Mouse (Mus musculus): ENCODE data around the gene Clptm1. TPM values are rescaled to one million over a fixed set of nuclear protein-coding genes. Genes with fewer than 3 reads are reported as not detected.

Clptm1 gene
- polyA plus RNA-seq, 1 experiment, result 193 TPM

DNA sequence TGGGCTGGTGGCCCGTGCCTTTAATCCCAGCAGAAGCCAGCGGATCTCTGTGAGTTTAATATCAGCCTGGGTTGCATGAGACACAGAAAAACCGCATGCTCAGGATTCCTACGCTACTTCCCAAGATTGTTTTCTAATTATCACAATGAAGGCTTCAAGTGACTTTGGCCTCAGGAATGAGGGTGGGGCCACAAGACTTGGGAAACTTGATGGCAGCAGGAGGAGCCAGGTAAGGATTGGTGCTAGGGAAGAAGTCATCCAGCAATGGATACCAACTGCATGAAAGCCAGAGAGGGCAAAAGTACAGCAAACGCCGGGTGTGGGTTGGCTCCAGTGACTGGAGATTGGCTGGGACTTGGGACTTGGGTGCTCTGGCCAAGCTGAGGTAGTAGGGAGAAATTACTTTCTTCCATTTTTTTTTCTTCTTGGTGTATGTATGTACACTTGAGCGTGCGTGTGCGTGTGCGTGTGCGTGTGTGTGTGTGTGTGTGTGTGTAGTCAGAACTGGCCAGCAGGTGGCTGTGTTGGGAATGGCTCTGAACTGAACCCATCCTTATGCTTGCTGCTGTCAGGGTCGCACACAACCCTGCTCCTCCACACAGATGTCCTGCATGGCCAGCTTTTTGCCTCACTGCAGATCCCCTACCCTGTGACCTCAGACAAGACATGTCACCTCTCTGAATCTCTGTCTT is 55.0 kb downstream of the Clptm1 start:
- TF ChIP-seq GATA1 (IDR thresholded peaks at IDR 0.05; ENCODE audit: low read length), result no peak

DNA sequence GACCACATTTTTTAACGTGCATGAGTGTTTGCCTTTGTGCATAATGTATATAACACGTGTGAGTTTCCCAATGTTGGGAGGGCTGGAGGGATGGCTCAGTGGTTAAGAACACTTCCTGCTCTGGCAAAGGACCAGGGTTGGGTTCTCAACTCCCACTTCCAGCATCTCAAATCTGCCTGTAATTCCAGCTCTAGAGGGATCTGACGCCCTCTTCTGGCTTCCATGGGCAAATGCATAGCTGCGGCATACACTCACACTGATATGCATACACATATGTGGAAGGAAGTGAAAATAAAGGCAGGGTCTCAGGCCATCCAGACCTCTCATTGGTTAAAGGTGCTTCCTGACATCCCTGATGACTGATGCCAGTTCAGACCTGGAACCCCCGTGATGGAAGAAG is 57.5 kb downstream of the Clptm1 start:
- TF ChIP-seq GATA1 (IDR thresholded peaks at IDR 0.05; ENCODE audit: low read length), result no peak

DNA sequence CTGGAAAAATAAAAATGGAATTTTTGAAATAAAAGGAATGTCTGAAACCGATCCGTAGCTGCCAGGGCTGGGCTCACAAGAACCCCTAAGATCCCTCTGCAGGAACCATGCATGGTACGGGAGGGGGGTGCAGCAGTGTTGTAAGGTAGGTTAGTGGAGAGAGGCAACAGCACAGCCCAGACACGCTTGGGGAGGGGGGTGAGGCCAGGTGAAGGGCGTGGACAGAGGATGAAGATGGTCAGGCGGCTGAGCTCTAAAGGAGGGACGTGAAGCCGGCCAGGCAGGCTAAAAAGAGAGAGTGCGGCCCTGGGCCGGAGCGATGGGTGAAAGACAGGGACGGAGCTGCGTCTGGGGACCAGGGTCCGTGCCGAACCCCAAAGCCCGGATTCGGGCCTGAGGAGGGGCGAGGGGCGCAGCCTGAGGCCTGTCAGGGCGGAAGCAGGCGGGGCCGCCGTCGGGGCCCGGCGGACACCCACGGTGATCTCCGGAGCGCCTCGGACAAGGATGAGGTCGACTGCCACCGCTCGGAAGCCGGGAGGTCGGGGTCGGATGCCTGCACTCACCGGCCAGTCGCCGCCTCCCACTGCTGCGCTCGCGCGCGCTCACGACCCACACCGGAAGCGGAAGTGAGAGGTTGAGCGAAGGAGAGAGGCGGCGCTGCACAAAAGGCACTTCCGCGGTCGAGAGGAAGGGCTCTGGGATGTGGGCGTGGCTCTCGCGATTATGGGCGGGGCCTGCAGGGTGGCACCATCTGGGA is 60.8 kb downstream of the Clptm1 start, which contains the start of gene Clasrp:
Gene Clasrp (minus strand): TSS at position 638 of the 757 bp plus-strand sequence.
- no peak for TF ChIP-seq GATA1 (IDR thresholded peaks at IDR 0.05; ENCODE audit: low read length)

DNA sequence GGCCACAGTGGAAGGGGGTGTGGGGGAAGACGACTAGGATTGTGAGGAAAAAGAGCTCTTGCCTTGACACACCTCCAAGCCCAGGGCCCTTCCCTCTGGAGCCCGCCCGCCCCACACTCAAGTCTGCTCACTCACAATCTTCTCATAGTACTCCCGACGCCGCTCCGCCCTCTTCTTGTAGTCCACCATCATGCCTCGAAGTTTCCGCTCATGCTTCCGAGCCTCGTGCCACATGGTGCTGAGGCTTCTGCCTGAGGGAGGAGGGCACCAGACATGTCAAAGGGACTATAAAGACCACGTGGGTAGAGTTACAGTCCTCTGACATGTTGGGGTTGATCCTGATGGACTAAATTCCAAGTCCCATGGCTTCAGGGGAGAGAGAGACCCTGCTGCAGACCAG is 61.8 kb downstream of the Clptm1 start:
- TF ChIP-seq GATA1 (IDR thresholded peaks at IDR 0.05; ENCODE audit: low read length), result no peak

DNA sequence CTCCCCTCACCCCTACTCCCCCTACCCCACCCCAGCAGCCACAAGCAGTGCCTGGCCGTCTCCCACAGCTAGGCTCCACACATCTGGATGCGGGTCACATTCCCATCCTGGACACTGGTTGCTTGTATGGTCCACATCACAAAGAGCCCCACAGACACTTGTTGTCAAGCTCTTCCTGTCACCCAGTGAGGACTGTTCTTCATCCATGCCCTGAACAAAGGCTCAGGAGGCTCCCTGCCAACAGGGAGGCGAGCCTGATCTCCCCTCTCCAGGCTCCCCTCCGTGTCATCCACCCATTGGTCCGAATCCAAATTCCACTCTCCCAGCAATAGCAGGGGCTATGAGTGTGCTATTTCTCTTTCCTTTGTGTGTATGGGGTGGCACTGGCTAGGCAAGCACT is 64.3 kb downstream of the Clptm1 start:
- TF ChIP-seq GATA1 (IDR thresholded peaks at IDR 0.05; ENCODE audit: low read length), result no peak

DNA sequence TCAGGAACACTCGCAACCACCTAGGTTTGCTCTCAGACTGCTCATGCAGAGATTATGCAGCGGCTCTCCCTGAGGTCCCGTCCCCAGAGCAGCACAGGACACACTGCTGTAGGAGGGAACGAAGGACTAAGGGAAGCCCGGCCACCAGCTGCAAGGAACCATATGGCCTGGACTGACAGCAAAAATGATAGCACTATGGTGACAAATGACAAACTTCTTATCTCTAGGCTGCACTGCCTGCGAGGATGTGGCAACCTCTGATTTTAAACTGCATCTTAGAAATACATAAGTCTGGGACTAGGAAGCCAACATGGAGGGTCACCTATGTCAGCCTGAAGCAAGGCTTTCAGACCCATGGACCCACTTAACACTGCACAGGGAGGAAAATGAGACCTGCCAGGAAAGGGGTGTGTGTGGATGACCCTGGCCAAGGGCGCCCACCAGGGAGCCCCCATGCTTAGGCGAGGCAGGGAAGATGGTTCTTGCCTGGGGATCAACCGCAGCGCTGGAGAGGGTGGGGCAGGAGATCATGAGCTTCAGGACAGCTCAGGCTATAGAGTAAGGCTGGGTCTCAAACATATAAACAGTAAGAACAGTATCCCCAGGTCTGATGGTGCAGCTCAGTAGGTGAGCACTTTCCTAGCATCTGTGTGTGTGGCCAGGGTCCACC is 71.6 kb downstream of the Clptm1 start:
- peak; percentile 45 for TF ChIP-seq GATA1 (IDR thresholded peaks at IDR 0.05; ENCODE audit: low read length)

DNA sequence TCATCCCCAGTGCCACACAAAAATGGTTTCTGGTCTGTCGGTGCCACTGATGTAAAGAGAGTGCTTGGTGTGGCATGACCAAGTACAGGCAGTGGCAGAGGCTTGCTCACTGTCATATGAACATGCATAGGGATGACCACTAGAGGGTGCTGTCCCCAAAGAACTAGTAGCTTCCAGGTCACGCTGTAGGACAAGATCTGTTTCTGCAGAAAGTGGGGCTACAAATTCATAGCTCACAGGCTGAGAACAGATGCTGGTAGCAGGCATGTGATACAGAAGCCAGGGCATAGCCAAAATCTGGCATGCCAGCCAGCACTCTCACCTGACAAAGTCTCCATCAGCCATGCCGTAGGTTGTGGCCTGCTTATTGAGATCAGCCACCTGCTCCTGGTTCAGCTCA is 74.9 kb downstream of the Clptm1 start:
- TF ChIP-seq GATA1 (IDR thresholded peaks at IDR 0.05; ENCODE audit: low read length), result no peak

DNA sequence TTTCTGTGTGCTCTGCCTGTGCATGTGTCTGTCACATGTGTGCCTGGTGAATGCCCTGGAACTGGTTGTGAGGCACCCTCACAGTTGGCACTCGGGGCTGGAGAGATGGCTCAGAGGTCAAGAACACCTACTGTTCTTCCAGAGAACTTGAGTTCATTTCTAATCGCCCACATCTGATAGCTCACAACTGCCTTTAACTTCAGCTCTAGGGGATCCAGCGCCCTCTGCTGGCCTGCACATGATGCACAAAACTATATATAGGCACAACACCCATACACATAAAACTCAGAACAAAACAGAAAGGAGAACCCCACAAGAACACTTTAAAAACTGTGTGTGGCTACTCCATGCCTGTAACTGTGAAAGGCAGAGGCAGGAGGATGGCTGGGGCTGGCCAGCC is 75.6 kb downstream of the Clptm1 start:
- no peak for TF ChIP-seq GATA1 (IDR thresholded peaks at IDR 0.05; ENCODE audit: low read length)

DNA sequence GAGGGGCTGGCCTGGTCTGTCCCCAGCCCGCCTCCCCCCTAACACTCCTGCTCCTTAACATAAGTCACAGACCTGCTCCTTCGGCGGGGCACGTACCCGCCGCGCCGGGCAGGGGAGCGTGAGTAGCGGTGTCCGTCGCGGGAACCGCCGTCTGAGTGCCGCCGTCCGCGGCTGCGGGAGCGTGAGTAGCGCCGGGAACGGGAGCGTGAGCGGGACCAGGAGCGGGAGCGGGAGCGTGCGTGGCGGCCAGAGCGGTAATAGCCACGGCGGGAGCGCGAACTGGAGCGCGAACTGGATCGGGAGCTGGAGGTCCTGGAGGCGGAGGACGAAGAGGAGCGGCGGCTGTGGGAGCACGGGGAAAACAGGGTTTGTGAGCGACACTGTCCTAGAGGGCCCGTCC is 78.6 kb downstream of the Clptm1 start:
- no peak for TF ChIP-seq GATA1 (IDR thresholded peaks at IDR 0.05; ENCODE audit: low read length)

Other genes with a start within 250 kb of the Clptm1 start
- gene Mark4, start 206.2 kb downstream of the Clptm1 start, polyA plus RNA-seq (2012), result 45.0 and 67.8 TPM in 2 replicates
- 0.08 TPM in 2 replicates for gene Exoc3l2, start 201.7 kb downstream of the Clptm1 start, polyA plus RNA-seq (2012)
- 7.4 and 10.3 TPM in 2 replicates for gene Bloc1s3, start 156.7 kb downstream of the Clptm1 start, polyA plus RNA-seq (2012)
- 590 and 674 TPM in 2 replicates for gene Trappc6a, start 156.6 kb downstream of the Clptm1 start, polyA plus RNA-seq (2012)
- 0.40 and 0.71 TPM in 2 replicates for gene Nkpd1, start 147.2 kb downstream of the Clptm1 start, polyA plus RNA-seq (2012)
- 134 and 156 TPM in 2 replicates for gene Ppp1r37, start 102.0 kb downstream of the Clptm1 start, polyA plus RNA-seq (2012)
- 3.0 and 3.1 TPM in 2 replicates for gene Zfp296, start 87.7 kb downstream of the Clptm1 start, polyA plus RNA-seq (2012)
- gene Gemin7, start 87.4 kb downstream of the Clptm1 start, polyA plus RNA-seq (2012), result 91.7 and 117 TPM in 2 replicates
- gene Clasrp, start 60.5 kb downstream of the Clptm1 start, polyA plus RNA-seq (2012), result 263 and 292 TPM in 2 replicates
- gene Relb, start 35.6 kb downstream of the Clptm1 start, polyA plus RNA-seq (2012), result 0.75 and 0.90 TPM in 2 replicates
- gene Apoc2, start 12.9 kb upstream of the Clptm1 start, polyA plus RNA-seq (2012), result not detected in 2 replicates
- not detected in 2 replicates for gene Gm44805, start 16.4 kb upstream of the Clptm1 start, polyA plus RNA-seq (2012)
- gene Apoc4, start 16.4 kb upstream of the Clptm1 start, polyA plus RNA-seq (2012), result not detected in 2 replicates
- 4.8 and 6.7 TPM in 2 replicates for gene Apoc1, start 27.6 kb upstream of the Clptm1 start, polyA plus RNA-seq (2012)
- 23.7 and 28.1 TPM in 2 replicates for gene Apoe, start 34.2 kb upstream of the Clptm1 start, polyA plus RNA-seq (2012)
- 694 and 701 TPM in 2 replicates for gene Tomm40, start 50.4 kb upstream of the Clptm1 start, polyA plus RNA-seq (2012)
- 49.4 and 58.6 TPM in 2 replicates for gene Nectin2, start 85.5 kb upstream of the Clptm1 start, polyA plus RNA-seq (2012)
- not detected in 2 replicates for gene Bcam, start 106.0 kb upstream of the Clptm1 start, polyA plus RNA-seq (2012)
- gene Cblc, start 131.8 kb upstream of the Clptm1 start, polyA plus RNA-seq (2012), result not detected in 2 replicates
- not detected in 2 replicates for gene Bcl3, start 157.7 kb upstream of the Clptm1 start, polyA plus RNA-seq (2012)
- gene Gm19345, start 187.0 kb upstream of the Clptm1 start, polyA plus RNA-seq (2012), result not detected in 2 replicates
- 0.83 and 1.3 TPM in 2 replicates for gene Ceacam16, start 196.3 kb upstream of the Clptm1 start, polyA plus RNA-seq (2012)
- gene Ceacam19, start 222.9 kb upstream of the Clptm1 start, polyA plus RNA-seq (2012), result not detected in 2 replicates

All from G1E-ER4 (cell line).